Mouse (Mus musculus) midbrain, postnatal 0 days (tissue): ENCODE data around the gene Grip1. TPM values are rescaled to one million over a fixed set of nuclear protein-coding genes. Genes with fewer than 3 reads are reported as not detected.

Experiments
- ATAC-seq: fragments of 200-750 bp; cut with Nextera tagmentation; 2 replicates; pipeline ENCODE4 v1.8.0; 2017; ENCODE audit warnings: moderate number of reproducible peaks, mild to moderate bottlenecking, moderate TSS enrichment, moderate library complexity; ENCODE audit not compliant: low FRiP score
- DNase-seq: peaks from one replicate; pipeline ENCODE4 v3.0.0-alpha.2; 2015; ENCODE audit warnings: low spot score
- H3K27ac ChIP-seq: fragments of 300-500 bp; sonication (generic); 2 replicates; pipeline ENCODE4 v1.5.1; 2014; ENCODE audit warnings: low read depth, mild to moderate bottlenecking, low read length, mixed read lengths
- H3K27me3 ChIP-seq: fragments of 300-500 bp; sonication (generic); 2 replicates; pipeline ENCODE4 v1.6.1; 2014; ENCODE audit warnings: low read length, control low read depth, mixed read lengths; ENCODE audit not compliant: insufficient read depth
- H3K36me3 ChIP-seq: fragments of 300-500 bp; sonication (generic); 2 replicates; pipeline ENCODE4 v1.6.1; 2014; ENCODE audit warnings: low read length, control low read depth, mixed read lengths; ENCODE audit not compliant: insufficient read depth
- H3K4me1 ChIP-seq: fragments of 300-500 bp; sonication (generic); 2 replicates; pipeline ENCODE4 v1.6.1; 2014; ENCODE audit warnings: mild to moderate bottlenecking, control low read depth, antibody characterized with exemption, low read length, mixed read lengths; ENCODE audit not compliant: insufficient read depth
- H3K4me2 ChIP-seq: fragments of 300-500 bp; sonication (generic); 2 replicates; pipeline ENCODE4 v1.6.1; 2014; ENCODE audit warnings: low read depth, mild to moderate bottlenecking, low read length, mixed read lengths; ENCODE audit not compliant: poor library complexity, severe bottlenecking
- H3K4me3 ChIP-seq: fragments of 300-500 bp; sonication (generic); 2 replicates; pipeline ENCODE4 v1.5.1; 2014; ENCODE audit warnings: low read depth, mild to moderate bottlenecking, low read length, moderate library complexity
- H3K9ac ChIP-seq: fragments of 300-500 bp; sonication (generic); replicated peaks from 2 replicates; pipeline ENCODE4 v1.6.1; 2014; ENCODE audit warnings: mild to moderate bottlenecking, low read length, moderate library complexity, mixed read lengths; ENCODE audit not compliant: poor library complexity, severe bottlenecking
- H3K9me3 ChIP-seq: fragments of 300-500 bp; sonication (generic); 2 replicates; pipeline ENCODE4 v1.6.1; 2016; ENCODE audit warnings: low read length, control low read depth
- CTCF ChIP-seq: IDR thresholded peaks from 2 replicates; pipeline ENCODE4 v1.5.1; 2016; ENCODE audit warnings: antibody characterized with exemption, mild to moderate bottlenecking
- WGBS: fragments of 180-500 bp; shearing (Covaris S2); extraction: QIAGEN DNeasy Blood & Tissue Kit; methylation state at CpG from one replicate; pipeline ENCODE4 v1.1.7; 2014; 5-methylcytosine and 5-hydroxymethylcytosine counted together
- polyA plus RNA-seq: library from polyadenylated mRNA; unstranded; fragments of >200 nt; fragmentation: Nextera tagmentation; extraction: Ambion mirVana; gene quantifications from 2 replicates; pipeline ENCODE4 v1.2.1, GENCODE M21; 2015
- total RNA-seq: library from RNA; depleted of rRNA; stranded (reverse); fragments of >200 nt; gene quantifications from 2 replicates; pipeline ENCODE4 v1.2.3, GENCODE M21; 2014

Gene Grip1
- total and polyA plus RNA-seq, 2 experiments from 2014 or later: 14.6 to 35.4 TPM

GRCm38 (mm10) chr10:120015117-120015516, 561.5 kb downstream of the Grip1 start:
- TF ChIP-seq CTCF: no peak
- WGBS: 87% methylated on average over 3 of the region's 3 CpGs

GRCm38 (mm10) chr10:120026437-120026836, 572.8 kb downstream of the Grip1 start:
- Histone ChIP-seq H3K9me3 (no peaks in the 10 kb centered on the region), H3K9ac (no peak overlapping the region), H3K4me1 (no peaks in the 10 kb centered on the region), H3K4me2 (peak overlapping the region; percentile 18; the same call in 1 of the 2 replicates), H3K27me3 (no peaks in the 10 kb centered on the region), H3K36me3 (no peaks in the 10 kb centered on the region), H3K4me3 (no peak overlapping the region), H3K27ac (peak overlapping the region; percentile 57; the same call in 1 of the 2 replicates)
- WGBS: 23% methylated on average over 10 of the region's 10 CpGs
- peak; percentile 80 for DNase-seq
- peak; percentile 68 for ATAC-seq
- no peak for TF ChIP-seq CTCF

More at GRCm38 (mm10) chr10:120015117-120015516, 561.5 kb downstream of the Grip1 start:
- no peaks in the 10 kb centered on the region for H3K27me3 ChIP-seq
- H3K4me2 ChIP-seq: no peak overlapping the region
- peaks cover 10% of the 10 kb centered on the region; the same call in 1 of the 2 replicates for H3K36me3 ChIP-seq
- H3K9ac ChIP-seq: no peak overlapping the region
- no peak for ATAC-seq
- DNase-seq: no peak
- H3K27ac ChIP-seq: no peak overlapping the region
- no peak overlapping the region for H3K4me3 ChIP-seq
- no peaks in the 10 kb centered on the region for H3K9me3 ChIP-seq
- H3K4me1 ChIP-seq: no peaks in the 10 kb centered on the region

GRCm38 (mm10) chr10:120030901-120031300, 577.3 kb downstream of the Grip1 start:
- DNase-seq: no peak
- WGBS: 87% methylated on average over 6 of the region's 6 CpGs
- TF ChIP-seq CTCF: no peak

GRCm38 (mm10) chr10:120031316-120031715, 577.7 kb downstream of the Grip1 start:
- DNase-seq: peak; percentile 48
- 84% methylated on average over 8 of the region's 8 CpGs for WGBS
- no peak for TF ChIP-seq CTCF
- no peak for ATAC-seq
- H3K36me3 ChIP-seq: no peaks in the 10 kb centered on the region
- no peak overlapping the region for H3K4me3 ChIP-seq
- peaks cover 7% of the 10 kb centered on the region; the same call in 1 of the 2 replicates for H3K4me1 ChIP-seq
- no peak overlapping the region for H3K4me2 ChIP-seq
- H3K9ac ChIP-seq: no peak overlapping the region
- no peaks in the 10 kb centered on the region for H3K9me3 ChIP-seq
- no peaks in the 10 kb centered on the region for H3K27me3 ChIP-seq
- no peak overlapping the region for H3K27ac ChIP-seq

More at GRCm38 (mm10) chr10:120030901-120031300, 577.3 kb downstream of the Grip1 start:
- no peak for ATAC-seq
- no peaks in the 10 kb centered on the region for H3K36me3 ChIP-seq
- no peaks in the 10 kb centered on the region for H3K27me3 ChIP-seq
- H3K9me3 ChIP-seq: no peaks in the 10 kb centered on the region
- H3K4me3 ChIP-seq: no peak overlapping the region
- H3K4me1 ChIP-seq: peaks cover 7% of the 10 kb centered on the region; the same call in 1 of the 2 replicates
- no peak overlapping the region for H3K27ac ChIP-seq
- H3K4me2 ChIP-seq: no peak overlapping the region
- no peak overlapping the region for H3K9ac ChIP-seq

GRCm38 (mm10) chr10:120033866-120034265, 580.2 kb downstream of the Grip1 start:
- no peak overlapping the region for H3K4me2 ChIP-seq
- 57% methylated on average over 9 of the region's 9 CpGs for WGBS
- H3K36me3 ChIP-seq: peaks cover 6% of the 10 kb centered on the region; the same call in 1 of the 2 replicates
- H3K4me3 ChIP-seq: no peak overlapping the region
- H3K27me3 ChIP-seq: no peaks in the 10 kb centered on the region
- no peak overlapping the region for H3K27ac ChIP-seq
- H3K9me3 ChIP-seq: no peaks in the 10 kb centered on the region
- H3K4me1 ChIP-seq: peaks cover 7% of the 10 kb centered on the region; the same call in 1 of the 2 replicates
- H3K9ac ChIP-seq: no peak overlapping the region
- no peak for ATAC-seq
- no peak for DNase-seq
- no peak for TF ChIP-seq CTCF

GRCm38 (mm10) chr10:120035211-120035733, 581.6 kb downstream of the Grip1 start:
- ATAC-seq: no peak
- no peak for TF ChIP-seq CTCF
- Histone ChIP-seq H3K9me3 (no peaks in the 10 kb centered on the region), H3K36me3 (peaks cover 6% of the 10 kb centered on the region; the same call in 1 of the 2 replicates), H3K4me3 (no peak overlapping the region), H3K4me1 (peaks cover 7% of the 10 kb centered on the region; the same call in 1 of the 2 replicates), H3K4me2 (peak overlapping the region; percentile 36), H3K27ac (peak overlapping the region; percentile 32; the same call in 1 of the 2 replicates), H3K27me3 (no peaks in the 10 kb centered on the region), H3K9ac (0 out of 2 replicates have a peak overlapping the region, but pooled peaks have one; percentile 8)
- WGBS: 20% methylated on average over 15 of the region's 15 CpGs
- DNase-seq: no peak
